Mouse (Mus musculus) right cerebral cortex, postnatal 14 days (tissue): ENCODE results near the gene Acr.

ENCODE experiments used
- DNase-seq: peaks from one replicate; pipeline ENCODE4 v3.0.0; 2022

Acr gene

GRCm38 (mm10) chr15:89568114-89568513 is at the start of gene Acr:
Acr (plus strand) TSS chr15:89568326.
- DNase-seq = no peak

- DNase-seq = no peak
These were observed 46.2 kb upstream of the Acr start for GRCm38 (mm10) chr15:89521951-89522350.

DNA sequence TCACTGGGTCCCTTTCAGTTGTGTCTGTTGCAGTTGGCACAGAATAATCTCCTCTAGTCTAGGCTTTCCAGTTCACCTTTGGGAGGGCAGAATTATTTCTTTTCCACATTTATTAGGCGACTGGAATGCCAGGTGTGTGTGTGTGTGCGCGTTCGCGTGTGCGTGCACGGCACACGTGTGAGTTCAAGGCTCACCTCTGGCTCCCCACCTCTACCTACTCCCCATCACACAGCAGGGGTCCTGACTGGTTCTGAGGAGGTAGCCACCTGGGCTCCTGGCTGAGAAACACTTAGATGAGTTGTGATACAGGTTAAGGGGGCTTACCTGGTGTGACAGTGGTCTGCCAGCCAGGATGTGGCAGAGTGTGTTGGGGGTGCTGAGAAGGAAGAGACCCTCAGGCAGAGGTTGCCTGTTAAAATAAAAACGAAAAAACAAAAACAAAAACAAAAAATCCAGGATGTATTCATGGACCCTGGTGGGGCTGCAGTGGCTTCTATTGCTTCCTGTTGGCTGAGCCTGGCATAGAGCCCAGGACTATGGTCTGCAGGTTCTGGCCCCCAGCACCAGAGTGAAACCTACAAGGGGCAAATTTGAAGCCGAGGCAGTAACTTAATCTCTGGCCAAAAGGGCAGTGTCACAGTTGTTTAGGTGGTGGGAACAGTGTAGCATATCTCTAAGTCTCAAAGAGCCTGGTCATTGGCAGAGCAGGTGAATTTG is 45.4 kb upstream of the Acr start:
- no peak for DNase-seq

DNA sequence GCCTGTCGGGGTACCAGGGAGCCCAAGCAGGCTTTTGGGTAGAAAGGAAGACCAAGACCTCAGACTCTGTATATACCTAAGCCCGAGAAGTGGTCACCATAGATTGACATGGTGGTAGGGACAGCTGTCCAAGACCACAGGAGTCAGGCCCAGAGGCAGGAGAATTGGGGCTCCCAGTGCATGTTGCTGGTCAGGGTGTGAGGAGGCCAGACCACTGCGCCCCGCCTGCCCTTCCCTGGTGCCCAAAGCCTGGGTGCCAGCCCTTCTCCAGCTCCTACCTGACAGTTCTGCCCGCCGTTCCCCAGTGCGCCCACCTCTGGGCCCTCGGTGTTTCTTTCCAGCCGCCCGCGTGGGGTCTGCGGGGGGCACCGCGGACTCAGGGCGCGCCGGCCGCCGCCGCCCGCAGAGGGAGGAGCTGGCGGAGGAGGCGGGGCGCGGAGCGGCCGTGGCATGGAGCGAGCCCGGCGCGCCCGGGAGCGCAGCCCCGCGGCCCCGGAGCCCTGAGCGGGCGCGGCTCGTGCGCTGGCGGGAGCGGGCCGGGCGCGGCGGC is 44.8 kb upstream of the Acr start:
- no peak for DNase-seq

GRCm38 (mm10) chr15:89524001-89524571 is 44.0 kb upstream of the Acr start:
- DNase-seq = no peak

GRCm38 (mm10) chr15:89524611-89525415 is 43.3 kb upstream of the Acr start:
- no peak for DNase-seq

- DNase-seq = no peak
These were observed 42.7 kb upstream of the Acr start for GRCm38 (mm10) chr15:89525464-89525863.

DNA sequence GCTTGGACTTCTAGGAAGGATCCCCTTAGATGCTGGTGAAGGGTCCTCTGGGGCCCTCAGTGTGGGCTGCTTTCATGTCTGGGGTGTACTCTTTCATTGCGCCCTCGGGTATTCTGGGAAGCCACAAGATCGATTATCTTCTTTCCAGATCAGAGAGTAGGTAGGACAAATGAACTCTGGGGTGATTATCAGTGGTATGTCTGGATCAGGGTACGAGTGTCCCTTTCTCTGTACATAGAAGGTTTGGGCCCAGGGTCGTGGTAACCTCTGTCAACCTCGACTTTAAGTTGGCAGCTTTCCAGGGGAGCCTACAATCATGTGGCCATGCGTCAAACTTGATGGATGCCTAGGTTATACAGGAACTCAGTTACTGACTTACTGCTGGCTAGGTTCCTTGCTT is 42.2 kb upstream of the Acr start:
- no peak for DNase-seq

DNA sequence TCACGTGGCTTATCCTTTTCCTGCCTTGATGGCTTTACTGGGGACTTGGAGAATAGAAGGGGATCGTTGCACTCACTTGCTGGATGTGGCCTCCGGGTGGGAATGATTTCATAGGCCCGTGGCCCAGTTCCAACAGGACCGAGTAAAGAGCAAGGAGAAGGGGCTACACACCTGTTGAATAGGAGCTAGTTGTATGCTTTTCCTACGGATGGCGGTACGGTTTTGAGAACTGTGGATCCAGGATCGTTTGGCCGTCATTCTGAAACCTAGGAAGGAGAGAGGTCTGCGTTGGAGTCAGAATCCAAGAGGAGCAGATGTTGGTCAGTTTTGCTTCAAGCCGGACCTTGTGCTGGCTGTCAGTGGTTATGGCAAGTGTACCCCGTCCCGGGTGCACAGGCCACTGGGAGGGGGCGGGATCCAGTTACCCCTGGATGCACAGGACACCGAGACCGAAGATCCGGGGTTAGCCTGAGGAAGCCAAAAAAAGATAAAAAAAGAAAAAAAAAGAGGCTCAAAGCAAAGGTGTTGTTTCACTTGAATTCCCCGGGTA is 41.3 kb upstream of the Acr start:
- DNase-seq = no peak

GRCm38 (mm10) chr15:89527466-89527865 is 40.7 kb upstream of the Acr start:
- no peak for DNase-seq

DNA sequence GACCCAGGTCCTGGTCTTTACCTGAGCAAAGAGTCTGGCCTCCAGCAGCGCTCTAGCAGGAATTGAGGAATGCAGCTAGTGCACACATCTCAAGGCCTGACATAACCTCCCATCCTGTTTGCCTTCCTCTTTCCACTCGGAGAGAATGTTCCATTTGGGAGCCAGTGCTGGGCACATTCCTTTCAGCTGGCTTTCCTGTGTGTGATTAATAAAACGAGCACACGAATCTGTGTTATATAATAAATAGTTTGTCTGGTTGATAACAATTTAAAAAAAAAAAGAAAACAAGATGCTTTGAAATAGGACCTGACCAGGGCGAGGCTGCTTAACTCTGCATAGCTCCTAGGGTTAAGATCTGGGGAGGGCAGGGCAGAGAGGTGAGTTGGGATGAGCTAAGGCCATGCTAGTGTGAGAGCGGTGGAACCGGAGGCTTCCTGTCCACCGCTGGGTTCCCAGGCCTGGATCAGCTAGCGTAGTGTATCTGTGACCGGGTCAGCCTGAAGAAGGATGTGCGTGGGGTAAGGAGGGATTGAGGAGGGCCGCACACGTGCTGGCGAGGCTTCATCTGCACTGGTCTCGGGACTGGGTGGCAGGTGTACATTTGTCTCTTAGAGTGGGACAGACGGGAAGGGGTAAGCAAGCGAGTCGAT is 39.8 kb upstream of the Acr start:
- no peak for DNase-seq

GRCm38 (mm10) chr15:89528923-89529322 is 39.2 kb upstream of the Acr start:
- DNase-seq = no peak

DNA sequence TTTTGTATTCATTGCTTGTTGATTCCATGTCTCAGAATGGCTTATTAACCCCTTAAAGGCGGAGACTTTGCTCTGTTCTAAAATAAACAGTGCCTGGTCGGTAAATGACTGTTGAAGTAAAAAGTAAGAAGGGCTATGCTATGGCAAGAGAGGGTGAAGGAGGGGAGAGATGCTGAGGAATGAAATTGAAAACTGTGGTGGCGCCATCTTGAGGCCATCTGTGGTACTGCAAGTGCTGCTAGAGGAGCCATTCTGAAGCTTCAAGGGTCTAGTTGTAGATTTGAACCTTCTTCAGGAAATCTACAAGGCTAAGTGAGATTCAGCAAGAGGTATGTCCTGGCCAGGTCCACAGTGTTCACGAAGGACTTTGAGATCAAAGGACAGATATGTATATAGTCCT is 37.8 kb upstream of the Acr start:
- DNase-seq = peak; percentile 81

GRCm38 (mm10) chr15:89531399-89531798 is 36.7 kb upstream of the Acr start:
- no peak for DNase-seq

GRCm38 (mm10) chr15:89532026-89532923 is 35.9 kb upstream of the Acr start:
- DNase-seq = peak; percentile 92

DNA sequence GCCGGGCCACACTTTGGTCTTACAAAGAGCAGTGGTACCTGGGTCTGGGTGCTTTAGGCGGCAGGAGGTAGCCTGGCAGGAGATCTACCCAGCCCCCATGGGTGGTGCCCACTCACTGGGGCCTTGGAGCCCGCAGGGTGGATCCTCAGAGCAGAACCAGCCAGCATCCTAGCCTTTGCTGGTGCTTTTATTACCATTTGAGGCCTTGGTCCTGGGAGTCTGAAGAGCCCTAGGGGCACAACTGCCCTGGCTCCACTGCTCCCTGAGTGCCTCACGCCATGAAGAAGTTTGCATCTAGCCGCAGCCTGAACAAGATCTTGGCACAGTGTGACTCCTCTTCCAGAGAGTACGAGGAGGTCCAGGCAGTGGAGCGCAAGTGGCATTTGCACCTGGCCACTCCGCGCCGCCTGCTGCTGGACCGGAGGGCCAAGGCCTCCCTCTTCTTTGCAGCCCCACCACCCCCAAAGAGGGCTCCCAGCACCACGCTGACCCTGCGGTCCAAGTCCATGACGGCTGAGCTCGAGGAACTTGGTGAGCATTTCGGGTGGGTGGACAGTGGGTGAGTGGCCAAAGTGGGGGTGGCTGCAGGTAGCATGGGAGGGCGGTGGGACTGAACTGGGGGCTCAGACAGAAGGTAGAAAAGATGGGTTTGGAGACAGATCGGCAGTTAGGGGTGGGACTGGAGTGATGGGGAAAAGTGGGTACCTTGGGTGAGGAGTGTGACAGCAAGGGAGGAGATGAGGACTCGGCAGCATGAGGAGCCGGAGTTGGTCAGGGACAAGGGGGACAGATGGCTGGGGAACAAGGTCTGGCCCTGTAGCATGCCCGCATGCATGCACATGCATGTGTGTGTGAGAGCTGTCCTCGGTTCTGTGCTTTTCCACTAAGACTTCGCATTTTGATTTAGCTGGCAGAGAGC is 34.9 kb upstream of the Acr start:
- DNase-seq = no peak

DNA sequence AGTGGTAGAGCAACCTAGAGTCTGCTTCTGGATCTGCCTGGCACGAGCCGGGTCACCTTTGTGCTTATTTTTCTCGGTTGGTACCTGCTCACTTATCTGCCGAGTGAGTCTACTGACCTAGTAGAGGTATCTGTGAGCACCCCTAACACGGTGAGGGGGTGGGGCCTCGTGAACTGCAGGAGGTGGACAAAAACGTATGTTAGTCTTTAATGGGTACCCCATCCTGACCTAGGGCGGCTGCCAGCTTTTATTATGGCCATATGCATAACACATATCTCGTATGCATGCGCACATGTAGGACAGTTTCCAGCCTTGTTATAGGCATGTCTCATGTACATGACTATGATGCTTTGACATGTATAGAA is 34.3 kb upstream of the Acr start:
- no peak for DNase-seq

DNA sequence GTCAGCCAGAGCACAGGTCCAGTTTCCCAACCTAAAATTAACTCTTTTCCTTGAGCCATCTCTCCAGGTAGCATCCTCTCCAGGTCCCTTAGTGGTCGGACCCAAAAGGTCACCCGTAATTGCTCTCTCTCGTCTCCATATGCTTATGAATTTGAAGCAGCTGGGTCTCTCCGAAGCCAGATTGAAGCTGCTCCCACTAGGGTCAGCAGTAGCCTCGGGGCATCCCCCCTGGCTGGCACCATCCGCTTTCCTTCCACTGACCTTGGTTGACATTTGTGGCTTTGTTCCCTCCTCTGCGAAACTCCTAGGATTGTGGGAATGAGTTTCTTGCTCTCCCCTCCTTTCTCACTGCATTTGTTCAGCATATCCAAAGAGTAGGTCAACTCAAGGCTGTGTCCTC is 24.0 kb upstream of the Acr start:
- no peak for DNase-seq

DNA sequence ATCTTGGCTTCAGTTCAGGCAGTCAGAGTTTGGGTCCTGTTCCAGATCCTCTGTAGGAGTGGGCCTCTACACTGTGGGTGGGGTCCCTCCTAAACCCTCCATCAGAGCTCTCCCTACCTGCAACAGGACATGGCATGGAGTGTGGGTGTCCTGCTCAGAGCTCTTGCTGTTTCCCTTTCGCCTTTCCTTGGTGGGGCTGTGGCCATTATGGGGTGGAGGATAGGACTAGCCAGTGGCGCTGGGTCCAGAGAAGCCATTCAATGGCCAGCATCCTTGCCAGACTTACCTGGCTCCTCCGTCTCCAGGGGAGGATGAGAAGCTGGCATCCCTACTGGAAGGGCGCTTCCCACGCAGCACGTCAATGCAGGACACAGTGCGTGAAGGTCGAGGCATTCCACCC is 20.8 kb upstream of the Acr start:
- no peak for DNase-seq

DNA sequence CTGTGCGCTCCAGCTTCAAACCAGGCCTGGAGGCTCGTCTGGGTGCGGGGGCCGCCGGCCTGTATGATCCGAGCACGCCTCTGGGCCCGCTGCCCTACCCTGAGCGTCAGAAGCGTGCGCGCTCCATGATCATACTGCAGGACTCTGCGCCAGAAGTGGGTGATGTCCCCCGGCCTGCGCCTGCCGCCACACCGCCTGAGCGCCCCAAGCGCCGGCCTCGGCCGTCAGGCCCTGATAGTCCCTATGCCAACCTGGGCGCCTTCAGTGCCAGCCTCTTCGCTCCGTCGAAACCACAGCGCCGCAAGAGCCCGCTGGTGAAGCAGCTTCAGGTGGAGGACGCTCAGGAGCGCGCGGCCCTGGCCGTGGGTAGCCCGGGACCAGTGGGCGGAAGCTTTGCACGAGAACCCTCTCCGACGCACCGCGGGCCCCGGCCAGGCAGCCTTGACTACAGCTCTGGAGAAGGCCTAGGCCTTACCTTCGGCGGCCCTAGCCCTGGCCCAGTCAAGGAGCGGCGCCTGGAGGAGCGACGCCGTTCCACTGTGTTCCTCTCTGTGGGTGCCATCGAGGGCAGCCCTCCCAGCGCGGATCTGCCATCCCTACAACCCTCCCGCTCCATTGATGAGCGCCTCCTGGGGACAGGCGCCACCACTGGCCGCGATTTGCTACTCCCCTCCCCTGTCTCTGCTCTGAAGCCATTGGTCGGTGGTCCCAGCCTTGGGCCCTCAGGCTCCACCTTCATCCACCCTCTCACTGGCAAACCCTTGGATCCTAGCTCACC is 20.1 kb upstream of the Acr start:
- DNase-seq = no peak
